In genomic region chr17:32577496-32578186, GRCm38 (mm10) we compare ENCODE assay signal across 33 mouse cellular contexts. TPM values are rescaled to one million over a fixed set of nuclear protein-coding genes. Genes with fewer than 3 reads are reported as not detected.
DNase-seq lines count a peak whose midpoint lies in the region; ATAC-seq and TF ChIP-seq lines count a peak whose summit lies in the region.
"Had no signal": no experiment of that assay in that cellular context is flagged by ENCODE, and none has a peak within 500 bp of the region (broad histone marks: within the 10 kb centered on the region; RNA-seq: fewer than 3 reads in every experiment).

No protein-coding gene starts in this region.

- no peak; the same call in 1 of the 2 replicates for ATAC-seq in lung, embryonic 14.5 days (ENCODE audit: insufficient read depth)
- ATAC-seq in intestine, embryonic 16.5 days = peak; percentile 95
- ATAC-seq in stomach, embryonic 16.5 days (ENCODE audit: insufficient read depth, low FRiP score) = peak; percentile 75
- no peak for ATAC-seq in forebrain, embryonic 12.5 days (ENCODE audit: low FRiP score)
- ATAC-seq: CD4-positive, CD25-positive, alpha-beta regulatory T cell, adult 4 months; forebrain, postnatal 0 days; hindbrain, embryonic 16.5 days had no signal

- peak; percentile 5 for DNase-seq in lung, embryonic 14.5 days
- no peak for DNase-seq in lung, postnatal 25 days (ENCODE audit: low spot score)
- peak; percentile 15 for DNase-seq in 416B (ENCODE audit: low read depth)
- no peak for DNase-seq in ovary, postnatal 36 days (ENCODE audit: low spot score)
- DNase-seq: adrenal gland, postnatal 14 days; cerebellum, adult 18-20 months; cerebellum, postnatal 10 days; forebrain, postnatal 0 days; gastrocnemius, postnatal 10 days; heart, postnatal 14 days; kidney, adult 11 months; layer of hippocampus, adult 9-11 months; liver, embryonic 13.5 days; right cerebral cortex, postnatal 14 days; thymus, adult 2 months; thymus, postnatal 36 days had no signal

- no peak overlapping the region for H3K9ac ChIP-seq in lung, embryonic 14.5 days
- no peak overlapping the region for H3K9ac ChIP-seq in intestine, embryonic 16.5 days (ENCODE audit: low read depth, low read length)
- no peak overlapping the region for H3K9ac ChIP-seq in stomach, embryonic 16.5 days (ENCODE audit: low read length)
- H3K9ac ChIP-seq in forebrain, embryonic 12.5 days = no peak overlapping the region
- H3K9ac ChIP-seq: forebrain, postnatal 0 days; kidney, embryonic 15.5 days; limb, embryonic 15.5 days; liver, embryonic 13.5 days; midbrain, embryonic 12.5 days; neural tube, embryonic 13.5 days had no signal

- H3K9me3 ChIP-seq in lung, embryonic 14.5 days (ENCODE audit: low read depth, low read length) = no peaks in the 10 kb centered on the region
- H3K9me3 ChIP-seq in intestine, embryonic 16.5 days (ENCODE audit: control insufficient read depth, low read length) = no peaks in the 10 kb centered on the region
- no peaks in the 10 kb centered on the region for H3K9me3 ChIP-seq in stomach, embryonic 16.5 days (replicated peaks; ENCODE audit: control insufficient read depth, low read length)
- H3K9me3 ChIP-seq in forebrain, embryonic 12.5 days = no peaks in the 10 kb centered on the region
- H3K9me3 ChIP-seq: kidney, embryonic 15.5 days; limb, embryonic 10.5 days; limb, embryonic 15.5 days; liver, embryonic 13.5 days; neural tube, embryonic 13.5 days had no signal

- no peaks in the 10 kb centered on the region for H3K36me3 ChIP-seq in lung, embryonic 14.5 days (ENCODE audit: insufficient read depth)
- H3K36me3 ChIP-seq in intestine, embryonic 16.5 days (ENCODE audit: control insufficient read depth, insufficient read depth, low read length) = no peaks in the 10 kb centered on the region
- no peaks in the 10 kb centered on the region for H3K36me3 ChIP-seq in stomach, embryonic 16.5 days (ENCODE audit: control insufficient read depth, insufficient read depth, low read length)
- H3K36me3 ChIP-seq in forebrain, embryonic 12.5 days (replicated peaks) = no peaks in the 10 kb centered on the region
- H3K36me3 ChIP-seq: kidney, embryonic 15.5 days; limb, embryonic 10.5 days; limb, embryonic 15.5 days; liver, embryonic 13.5 days; midbrain, embryonic 12.5 days; neural tube, embryonic 13.5 days had no signal

- H3K27ac ChIP-seq in lung, embryonic 14.5 days (ENCODE audit: low read depth) = 0 out of 2 replicates have a peak overlapping the region, but pooled peaks have one; percentile 24
- peak overlapping the region; percentile 68 for H3K27ac ChIP-seq in intestine, embryonic 16.5 days (ENCODE audit: low read length)
- no peak overlapping the region; the same call in 1 of the 2 replicates for H3K27ac ChIP-seq in stomach, embryonic 16.5 days (ENCODE audit: low read length)
- H3K27ac ChIP-seq in forebrain, embryonic 12.5 days = no peak overlapping the region
- H3K27ac ChIP-seq: kidney, embryonic 15.5 days; limb, embryonic 10.5 days; limb, embryonic 15.5 days; liver, embryonic 13.5 days; midbrain, embryonic 12.5 days; neural tube, embryonic 13.5 days had no signal

- no peak overlapping the region for H3K4me3 ChIP-seq in lung, embryonic 14.5 days (ENCODE audit: low read depth, low read length)
- H3K4me3 ChIP-seq in intestine, embryonic 16.5 days (ENCODE audit: low read length) = no peak overlapping the region
- no peak overlapping the region for H3K4me3 ChIP-seq in stomach, embryonic 16.5 days (replicated peaks; ENCODE audit: low read length)
- H3K4me3 ChIP-seq in forebrain, embryonic 12.5 days (replicated peaks) = no peak overlapping the region
- H3K4me3 ChIP-seq: erythroblast, embryonic 14.5 days; kidney, embryonic 15.5 days; limb, embryonic 10.5 days; limb, embryonic 15.5 days; liver, embryonic 13.5 days; megakaryocyte, embryonic 14.5 days; midbrain, embryonic 12.5 days; neural tube, embryonic 13.5 days had no signal

- no peaks in the 10 kb centered on the region for H3K4me1 ChIP-seq in lung, embryonic 14.5 days (ENCODE audit: insufficient read depth)
- H3K4me1 ChIP-seq in intestine, embryonic 16.5 days (ENCODE audit: control insufficient read depth, insufficient read depth, low read length) = 0 out of 2 replicates have a peak, but pooled peaks cover 3% of the 10 kb centered on the region
- H3K4me1 ChIP-seq in stomach, embryonic 16.5 days (ENCODE audit: control insufficient read depth, insufficient read depth, low read length) = no peaks in the 10 kb centered on the region
- no peaks in the 10 kb centered on the region for H3K4me1 ChIP-seq in forebrain, embryonic 12.5 days
- H3K4me1 ChIP-seq: limb, embryonic 15.5 days; liver, embryonic 13.5 days; midbrain, embryonic 12.5 days; neural tube, embryonic 13.5 days had no signal

- WGBS in lung, embryonic 14.5 days = 42% methylated on average over 7 of the region's 7 CpGs
- whole genome bisulfite sequencing in intestine, embryonic 16.5 days = 38% methylated on average over 7 of the region's 7 CpGs
- 34% methylated on average over 7 of the region's 7 CpGs for WGBS in stomach, embryonic 16.5 days
- 72% methylated on average over 7 of the region's 7 CpGs for WGBS in forebrain, embryonic 12.5 days

- TF ChIP-seq CTCF in lung, embryonic 14.5 days (IDR thresholded peaks at IDR 0.05; ENCODE audit: low read depth) = no peak

- no peaks in the 10 kb centered on the region for H3K27me3 ChIP-seq in lung, embryonic 14.5 days (ENCODE audit: insufficient read depth, low read length)
- H3K27me3 ChIP-seq in intestine, embryonic 16.5 days (replicated peaks; ENCODE audit: control insufficient read depth, insufficient read depth, low read length) = no peaks in the 10 kb centered on the region
- H3K27me3 ChIP-seq in stomach, embryonic 16.5 days (ENCODE audit: control insufficient read depth, insufficient read depth, low read length) = no peaks in the 10 kb centered on the region
- H3K27me3 ChIP-seq in forebrain, embryonic 12.5 days = no peaks in the 10 kb centered on the region
- H3K27me3 ChIP-seq: kidney, embryonic 15.5 days; limb, embryonic 15.5 days; liver, embryonic 13.5 days; midbrain, embryonic 12.5 days; neural tube, embryonic 13.5 days had no signal

- no peak overlapping the region for H3K4me2 ChIP-seq in lung, embryonic 14.5 days
- peak overlapping the region; percentile 9; the same call in 1 of the 2 replicates for H3K4me2 ChIP-seq in intestine, embryonic 16.5 days (ENCODE audit: low read depth, low read length)
- no peak overlapping the region for H3K4me2 ChIP-seq in stomach, embryonic 16.5 days (ENCODE audit: low read depth, low read length)
- no peak overlapping the region for H3K4me2 ChIP-seq in forebrain, embryonic 12.5 days
- H3K4me2 ChIP-seq: kidney, embryonic 15.5 days; limb, embryonic 15.5 days; liver, embryonic 13.5 days; midbrain, embryonic 12.5 days; neural tube, embryonic 13.5 days had no signal

RNA-seq across cellular contexts. Expression of gene Cyp4f16, which starts 41.3 kb away (rescaled TPM):
- polyA plus RNA-seq in lung, embryonic 14.5 days (2014; fragmentation: Nextera tagmentation; extraction: Ambion mirVana) = 14.1 and 15.7 TPM in 2 replicates
- 58.5 and 70.7 TPM in 2 replicates for polyA plus RNA-seq in intestine, embryonic 16.5 days (2015; fragmentation: Nextera tagmentation; extraction: Ambion mirVana)
- 26.4 and 28.7 TPM in 2 replicates for polyA plus RNA-seq in stomach, embryonic 16.5 days (2015; fragmentation: Nextera tagmentation; extraction: Ambion mirVana)
- polyA plus RNA-seq in forebrain, embryonic 12.5 days (2016; fragmentation: Nextera tagmentation; extraction: Ambion mirVana) = 19.3 and 19.7 TPM in 2 replicates

RNA-seq across cellular contexts. Expression of gene Cyp4f37, which starts 43.5 kb away (rescaled TPM):
- polyA plus RNA-seq in lung, embryonic 14.5 days (2014; fragmentation: Nextera tagmentation; extraction: Ambion mirVana) = not detected in 2 replicates
- not detected in 2 replicates for polyA plus RNA-seq in intestine, embryonic 16.5 days (2015; fragmentation: Nextera tagmentation; extraction: Ambion mirVana)
- polyA plus RNA-seq in stomach, embryonic 16.5 days (2015; fragmentation: Nextera tagmentation; extraction: Ambion mirVana) = not detected in 2 replicates
- polyA plus RNA-seq in forebrain, embryonic 12.5 days (2016; fragmentation: Nextera tagmentation; extraction: Ambion mirVana) = not detected in 2 replicates
- polyA plus RNA-seq: CD4-positive, CD25-positive, alpha-beta regulatory T cell, adult 4 months; embryonic facial prominence, embryonic 14.5 days; erythroblast, embryonic 14.5 days; forebrain, embryonic 11.5 days; heart, embryonic 14.5 days; hindbrain, embryonic 11.5 days; hindbrain, embryonic 16.5 days; kidney, embryonic 15.5 days; limb, embryonic 10.5 days; limb, embryonic 15.5 days; liver, embryonic 13.5 days; midbrain, embryonic 12.5 days; small intestine, adult 2 months; thymus, adult 2 months had no signal

Comparison
In these comparisons a context has a peak if more than half of its experiments do, and no peak if none do; other contexts are left out.
1. DNase-seq: peak in lung, embryonic 14.5 days (single experiment) and 416B (single experiment); none in lung, postnatal 25 days (single experiment) and ovary, postnatal 36 days (single experiment).
2. ATAC-seq: peak in intestine, embryonic 16.5 days (single experiment) and stomach, embryonic 16.5 days (single experiment); none in lung, embryonic 14.5 days (single experiment) and forebrain, embryonic 12.5 days (single experiment).
3. H3K27ac ChIP-seq: peak in lung, embryonic 14.5 days (single experiment) and intestine, embryonic 16.5 days (single experiment); none in stomach, embryonic 16.5 days (single experiment) and forebrain, embryonic 12.5 days (single experiment).